Mouse (Mus musculus) kidney, postnatal 0 days (tissue): Measurements from ENCODE around the gene Rnpep. TPM values are rescaled to one million over a fixed set of nuclear protein-coding genes. Genes with fewer than 3 reads are reported as not detected.

Source experiments
- ATAC-seq: fragments of 200-750 bp; cut with Nextera tagmentation; replicated peaks from 2 replicates; pipeline ENCODE4 v1.8.0; 2017; ENCODE audit warnings: low read depth, moderate number of reproducible peaks, moderate TSS enrichment, moderate library complexity; ENCODE audit not compliant: low FRiP score
- DNase-seq: peaks from one replicate; pipeline ENCODE4 v3.0.0-alpha.2; 2016; ENCODE audit warnings: low spot score
- H3K27ac ChIP-seq: fragments of 300-500 bp; sonication (generic); 2 replicates; pipeline ENCODE4 v1.5.1; 2014; ENCODE audit warnings: mild to moderate bottlenecking
- H3K27me3 ChIP-seq: fragments of 300-500 bp; sonication (generic); 2 replicates; pipeline ENCODE4 v1.6.1; 2014; ENCODE audit warnings: low read length, mixed read lengths; ENCODE audit not compliant: insufficient read depth
- H3K36me3 ChIP-seq: fragments of 300-500 bp; sonication (generic); 2 replicates; pipeline ENCODE4 v1.6.1; 2014; ENCODE audit warnings: low read length, mixed read lengths; ENCODE audit not compliant: insufficient read depth
- H3K4me1 ChIP-seq: fragments of 300-500 bp; sonication (generic); replicated peaks from 2 replicates; pipeline ENCODE4 v1.6.1; 2014; ENCODE audit warnings: antibody characterized with exemption, low read length, mixed read lengths; ENCODE audit not compliant: insufficient read depth
- H3K4me2 ChIP-seq: fragments of 300-500 bp; sonication (generic); 2 replicates; pipeline ENCODE4 v1.6.1; 2014; ENCODE audit warnings: mild to moderate bottlenecking, low read length, moderate library complexity, mixed read lengths
- H3K4me3 ChIP-seq: fragments of 300-500 bp; sonication (generic); replicated peaks from 2 replicates; pipeline ENCODE4 v1.5.1; 2014; ENCODE audit warnings: low read depth, low read length
- H3K9ac ChIP-seq: fragments of 300-500 bp; sonication (generic); 2 replicates; pipeline ENCODE4 v1.6.1; 2014; ENCODE audit warnings: low read depth, low read length
- H3K9me3 ChIP-seq: fragments of 300-500 bp; sonication (generic); replicated peaks from 2 replicates; pipeline ENCODE4 v1.6.1; 2016; ENCODE audit warnings: low read length, inconsistent platforms, mixed read lengths
- CTCF ChIP-seq: IDR thresholded peaks from 2 replicates; pipeline ENCODE4 v1.5.1; 2016; ENCODE audit warnings: antibody characterized with exemption, low read depth, mild to moderate bottlenecking, moderate library complexity
- WGBS: fragments of 180-500 bp; shearing (Covaris S2); extraction: QIAGEN DNeasy Blood & Tissue Kit; methylation state at CpG from one replicate; pipeline ENCODE4 v1.1.7; 2014; 5-methylcytosine and 5-hydroxymethylcytosine counted together
- polyA plus RNA-seq: library from polyadenylated mRNA; unstranded; fragments of >200 nt; fragmentation: Nextera tagmentation; extraction: Ambion mirVana; gene quantifications from 2 replicates; pipeline ENCODE4 v1.2.1, GENCODE M21; 2015

Gene Rnpep
- polyA plus RNA-seq, 1 experiment from 2014 or later, result 56.5 TPM

DNA sequence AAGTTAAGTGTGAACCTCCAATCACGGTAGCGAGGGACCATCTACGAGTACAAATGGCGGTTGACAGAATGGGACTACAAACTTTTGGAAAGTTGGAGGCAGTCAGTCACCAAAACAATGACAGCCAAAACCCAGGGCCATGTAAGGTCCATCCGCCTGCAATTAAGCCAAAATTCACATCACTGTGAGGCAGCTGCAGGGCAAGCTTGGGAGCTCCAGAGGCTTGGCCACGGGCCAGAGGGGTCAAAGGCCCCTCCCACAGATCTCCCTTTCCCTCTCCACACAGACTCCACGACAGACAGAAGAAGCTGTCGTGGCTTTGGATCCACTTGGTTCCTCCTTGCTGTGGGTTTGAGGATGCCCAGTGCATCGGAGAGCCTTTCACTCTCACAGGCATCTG lies 20.6 kb downstream of the Rnpep start:
- Histone ChIP-seq H3K36me3 (peaks cover 35% of the 10 kb centered on the region), H3K9me3 (no peaks in the 10 kb centered on the region), H3K4me3 (no peak overlapping the region), H3K4me1 (0 out of 2 replicates have a peak, but pooled peaks cover 3% of the 10 kb centered on the region), H3K4me2 (no peak overlapping the region), H3K27me3 (no peaks in the 10 kb centered on the region), H3K9ac (no peak overlapping the region), H3K27ac (no peak overlapping the region)
- ATAC-seq, result no peak
- no peak for TF ChIP-seq CTCF
- 67% methylated on average over 9 of the region's 9 CpGs for WGBS
- no peak for DNase-seq

DNA sequence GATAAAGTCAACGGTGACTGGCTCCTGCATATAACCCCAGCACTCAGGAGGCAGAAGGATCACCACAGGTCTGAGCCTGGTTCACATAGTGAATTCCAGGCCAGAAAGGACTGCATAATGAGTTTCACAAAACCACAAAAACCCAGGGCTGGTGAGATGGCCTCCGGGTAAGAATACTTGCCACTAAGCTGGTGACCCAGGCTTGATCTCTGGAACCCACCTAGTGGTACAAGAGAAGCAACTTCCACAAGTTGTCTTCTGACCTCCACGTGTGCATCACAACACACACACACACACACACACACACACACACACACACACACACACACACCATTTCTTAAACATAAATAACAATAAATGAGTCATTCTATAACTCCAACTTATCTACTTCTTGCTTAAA lies 21.6 kb downstream of the Rnpep start:
- H3K27ac ChIP-seq, result peak overlapping the region; percentile 13; the same call in 1 of the 2 replicates
- no peaks in the 10 kb centered on the region for H3K9me3 ChIP-seq
- H3K36me3 ChIP-seq, result peaks cover 28% of the 10 kb centered on the region
- no peaks in the 10 kb centered on the region for H3K27me3 ChIP-seq
- TF ChIP-seq CTCF, result no peak
- H3K9ac ChIP-seq, result no peak overlapping the region
- H3K4me2 ChIP-seq, result no peak overlapping the region
- H3K4me3 ChIP-seq, result no peak overlapping the region
- H3K4me1 ChIP-seq, result 0 out of 2 replicates have a peak, but pooled peaks cover 3% of the 10 kb centered on the region
- ATAC-seq (no peak), DNase-seq (no peak)
- WGBS, result 88% methylated on average over 3 of the region's 3 CpGs

DNA sequence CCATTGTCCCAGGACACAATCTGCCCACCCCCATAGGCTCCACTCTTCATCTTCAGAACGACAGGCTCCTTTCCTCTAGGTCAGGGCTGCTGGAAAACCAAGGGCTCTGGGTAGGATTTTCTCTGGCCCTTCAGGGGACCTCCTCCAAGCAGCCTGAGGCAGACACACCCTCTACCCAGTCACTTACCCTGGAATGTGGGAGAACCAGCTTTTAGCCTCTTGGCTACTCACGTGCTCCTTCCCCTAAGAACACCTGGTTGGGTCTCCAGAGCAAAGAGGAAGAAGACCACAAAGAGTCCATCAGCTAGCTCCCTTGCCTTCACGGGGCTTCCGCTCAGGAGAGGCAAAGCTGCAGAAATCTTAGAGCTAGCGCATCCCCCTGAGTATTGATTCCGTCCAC lies 23.0 kb downstream of the Rnpep start:
- WGBS, result 67% methylated on average over 6 of the region's 6 CpGs
- Histone ChIP-seq H3K4me1 (0 out of 2 replicates have a peak, but pooled peaks cover 3% of the 10 kb centered on the region), H3K4me2 (no peak overlapping the region), H3K9ac (no peak overlapping the region), H3K9me3 (no peaks in the 10 kb centered on the region), H3K27ac (peak overlapping the region; percentile 31), H3K4me3 (no peak overlapping the region), H3K27me3 (no peaks in the 10 kb centered on the region), H3K36me3 (peaks cover 23% of the 10 kb centered on the region)
- DNase-seq (no peak), ATAC-seq (no peak)
- TF ChIP-seq CTCF, result no peak

DNA sequence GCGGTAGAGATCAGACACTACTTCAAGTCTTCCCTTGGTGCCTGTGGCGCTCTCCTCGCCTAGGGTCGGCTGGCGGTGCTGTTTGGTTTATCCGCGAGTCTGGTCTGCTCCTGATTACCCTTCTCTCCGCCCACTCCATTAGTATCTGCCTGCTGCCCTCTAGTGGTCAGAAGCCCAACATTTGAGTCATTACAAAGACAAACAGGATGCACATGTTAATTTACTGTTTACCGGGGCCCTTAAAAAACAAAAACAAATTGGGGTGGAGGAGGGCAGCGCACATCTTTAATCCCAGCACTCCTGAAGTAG lies 24.8 kb downstream of the Rnpep start:
- H3K9me3 ChIP-seq, result no peaks in the 10 kb centered on the region
- 1% methylated on average over 10 of the region's 10 CpGs for WGBS
- TF ChIP-seq CTCF, result peak; percentile 95
- H3K27me3 ChIP-seq, result no peaks in the 10 kb centered on the region
- H3K9ac ChIP-seq, result peak overlapping the region; percentile 50; the same call in 1 of the 2 replicates
- H3K4me2 ChIP-seq, result peak overlapping the region; percentile 63
- H3K27ac ChIP-seq, result peak overlapping the region; percentile 94
- peak overlapping the region; percentile 16; the same call in 1 of the 2 replicates for H3K4me3 ChIP-seq
- peaks cover 6% of the 10 kb centered on the region; the same call in 1 of the 2 replicates for H3K4me1 ChIP-seq
- peak; percentile 95 for DNase-seq
- H3K36me3 ChIP-seq, result peaks cover 15% of the 10 kb centered on the region
- peak; percentile 53; the same call in 1 of the 2 replicates for ATAC-seq

DNA sequence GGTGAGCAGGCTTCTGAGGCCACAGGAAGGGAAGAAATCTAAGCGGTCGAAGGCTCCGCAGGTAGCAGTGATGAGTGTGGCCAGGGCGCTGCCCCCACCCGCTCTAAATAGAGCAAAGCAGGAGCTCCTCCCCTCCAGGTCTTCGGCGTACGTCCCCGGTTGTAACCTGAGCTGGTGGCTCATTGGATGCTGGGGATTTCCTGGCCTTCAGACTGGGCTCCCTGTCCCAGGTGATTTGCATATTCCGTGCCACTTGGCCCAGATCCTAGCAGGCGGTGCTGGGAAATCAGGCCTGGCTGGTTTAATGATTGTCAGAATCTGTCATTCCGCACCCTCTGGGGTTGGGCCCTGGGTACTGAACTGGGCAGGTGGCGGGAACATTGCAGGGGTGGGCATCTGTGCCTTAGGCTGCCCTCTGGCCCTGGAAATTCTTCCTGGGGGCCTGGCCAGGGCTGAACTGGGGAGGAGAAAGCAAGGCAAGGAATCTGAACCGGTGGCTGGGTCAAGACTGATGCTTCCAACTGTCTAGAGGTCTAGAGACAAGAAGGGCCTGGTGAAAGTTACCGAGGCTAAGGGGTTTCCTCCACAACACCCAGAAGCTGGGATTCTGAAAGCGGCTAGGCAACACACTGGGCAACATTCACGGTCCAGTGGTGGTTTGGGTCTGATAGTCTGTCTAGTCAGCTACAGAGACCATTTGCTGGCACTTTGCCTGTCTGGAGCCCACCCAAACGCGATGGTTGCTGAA lies 25.3 kb downstream of the Rnpep start, which contains the start of gene Elf3:
Gene Elf3 (minus strand): TSS at position 189 of the 748 bp plus-strand sequence.
- ATAC-seq (peak; percentile 93), DNase-seq (peak; percentile 80)
- TF ChIP-seq CTCF, result no peak
- peak within 1 kb of the TSS; percentile 63 for H3K4me2 ChIP-seq
- no peaks in the 10 kb centered on the region for H3K9me3 ChIP-seq
- H3K4me1 ChIP-seq, result peaks cover 6% of the 10 kb centered on the region; the same call in 1 of the 2 replicates
- H3K27me3 ChIP-seq, result no peaks in the 10 kb centered on the region
- H3K9ac ChIP-seq, result peak within 1 kb of the TSS; percentile 50
- peaks cover 9% of the 10 kb centered on the region; the same call in 1 of the 2 replicates for H3K36me3 ChIP-seq
- peak within 1 kb of the TSS; percentile 23 for H3K4me3 ChIP-seq
- WGBS, result 9% methylated on average over 19 of the region's 19 CpGs
- peak within 1 kb of the TSS; percentile 94 for H3K27ac ChIP-seq

DNA sequence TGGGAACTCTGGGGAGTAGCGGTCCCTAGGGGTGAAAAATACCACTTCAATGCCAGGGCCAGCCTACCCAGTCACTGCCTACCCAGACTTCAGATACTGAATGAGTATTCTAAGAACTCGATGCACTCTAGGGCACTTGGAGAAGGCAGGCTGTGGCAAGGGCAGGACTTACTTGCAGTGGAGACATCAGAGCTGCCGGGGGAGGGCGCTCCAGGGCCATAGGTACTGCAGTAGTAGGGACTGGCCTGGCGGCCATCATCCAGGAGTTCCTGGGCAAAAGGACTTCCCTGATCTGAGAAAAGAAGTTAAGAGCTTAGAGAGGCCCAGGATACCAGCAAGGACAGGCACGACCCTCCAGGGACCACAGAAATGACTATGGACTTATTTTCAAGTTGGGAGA lies 27.6 kb downstream of the Rnpep start:
- ATAC-seq (no peak), DNase-seq (no peak)
- Histone ChIP-seq H3K9ac (0 out of 2 replicates have a peak overlapping the region, but pooled peaks have one; percentile 32), H3K9me3 (no peaks in the 10 kb centered on the region), H3K27ac (no peak overlapping the region), H3K4me2 (peak overlapping the region; percentile 63), H3K4me3 (no peak overlapping the region), H3K27me3 (no peaks in the 10 kb centered on the region), H3K4me1 (peaks cover 6% of the 10 kb centered on the region; the same call in 1 of the 2 replicates), H3K36me3 (no peaks in the 10 kb centered on the region)
- WGBS, result 72% methylated on average over 6 of the region's 6 CpGs
- peak; percentile 30; the same call in 1 of the 2 replicates for TF ChIP-seq CTCF
